Mouse (Mus musculus): ENCODE results near the gene Gm14434. TPM values are rescaled to one million over a fixed set of nuclear protein-coding genes. Genes with fewer than 3 reads are reported as not detected.
"Not testable (repeated sequence)": the region's sequence is repeated elsewhere in the genome, so short reads cannot be mapped to it uniquely, and the experiment has no call there.

Gm14434 gene
- polyA plus RNA-seq (2012; rRNA removed) = 7.1 and 12.7 TPM in 2 replicates

GRCm38 (mm10) chr2:176486683-176487082 lies at the start of gene Gm14434:
Gene Gm14434, minus strand, starts transcription at chr2:176486783.
- not testable (repeated sequence) for DNase-seq (ENCODE audit: low read depth)

GRCm38 (mm10) chr2:176520756-176521155 lies 34.2 kb upstream of the Gm14434 start, which contains the start of gene Zfp967:
Gene Zfp967, plus strand, starts transcription at chr2:176521056.
- DNase-seq (ENCODE audit: low read depth) = not testable (repeated sequence)

GRCm38 (mm10) chr2:176423294-176423693 lies 63.3 kb downstream of the Gm14434 start, which contains the start of gene Gm14435:
Gene Gm14435, plus strand, starts transcription at chr2:176423594.
- not testable (repeated sequence) for DNase-seq (ENCODE audit: low read depth)

Other genes with a start within 250 kb of the Gm14434 start
- not detected in 2 replicates for gene Gm11009, start 167.3 kb downstream of the Gm14434 start, polyA plus RNA-seq (2012; rRNA removed)
- gene Gm14435, start 63.2 kb downstream of the Gm14434 start, polyA plus RNA-seq (2012; rRNA removed) = 1.1 and 1.4 TPM in 2 replicates
- gene Zfp967, start 34.3 kb upstream of the Gm14434 start, polyA plus RNA-seq (2012; rRNA removed) = not detected in 2 replicates
- gene Gm14308, start 149.6 kb upstream of the Gm14434 start, polyA plus RNA-seq (2012; rRNA removed) = 4.8 and 6.4 TPM in 2 replicates
- gene Zfp973, start 183.7 kb upstream of the Gm14434 start, polyA plus RNA-seq (2012; rRNA removed) = 4.5 and 4.8 TPM in 2 replicates
- gene Gm14305, start 221.5 kb upstream of the Gm14434 start, polyA plus RNA-seq (2012; rRNA removed) = 5.0 and 7.2 TPM in 2 replicates

Data from gonadal fat pad, adult 2 months (tissue).